Mouse (Mus musculus): ENCODE measurements around the gene Nfib. TPM values are rescaled to one million over a fixed set of nuclear protein-coding genes. Genes with fewer than 3 reads are reported as not detected.

Nfib gene
- polyA plus RNA-seq, 1 experiment = 44.3 TPM

- H3K4me3 ChIP-seq (replicated peaks; ENCODE audit: insufficient read depth, low read depth, low read length) = no peak overlapping the region
- TF ChIP-seq POLR2A (IDR thresholded peaks at IDR 0.05; ENCODE audit: borderline replicate concordance, insufficient read depth, low read length) = no peak
- no peak for TF ChIP-seq CTCF (IDR thresholded peaks at IDR 0.05; ENCODE audit: borderline replicate concordance, insufficient read depth, low read depth, low read length)
- DNase-seq = peak in 1 of 2 experiments; percentile 34
- WGBS = 23% methylated on average over 4 of the region's 4 CpGs
- H3K27ac ChIP-seq (ENCODE audit: insufficient read depth, low read length) = no peak overlapping the region
- no peaks in the 10 kb centered on the region for H3K27me3 ChIP-seq (ENCODE audit: control insufficient read depth, insufficient read depth, low read length)
- H3K4me1 ChIP-seq (ENCODE audit: control insufficient read depth, insufficient read depth, low read length) = peaks cover 21% of the 10 kb centered on the region
These were observed 287.3 kb downstream of the Nfib start for GRCm38 (mm10) chr4:82418241-82418640.

DNA sequence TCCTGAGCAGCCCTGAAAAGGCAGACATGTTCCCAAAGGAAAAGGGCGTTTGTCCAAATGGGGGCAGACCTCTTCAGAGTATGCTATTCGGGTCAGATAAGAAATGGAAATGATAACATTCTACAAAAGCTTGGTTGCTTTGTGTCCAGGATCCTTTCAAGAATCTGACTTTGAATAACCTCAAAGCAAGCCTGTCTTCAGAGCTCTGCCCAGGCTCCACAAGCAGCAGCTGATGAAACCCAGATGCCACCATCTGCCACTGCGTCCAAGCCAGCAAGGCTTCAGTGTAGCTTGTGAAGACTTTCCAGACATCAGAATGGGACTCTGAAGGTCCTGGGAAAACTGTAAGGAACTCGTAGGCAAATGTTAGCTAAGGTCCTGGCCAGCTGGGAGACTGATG lies 289.7 kb downstream of the Nfib start:
- TF ChIP-seq CTCF (IDR thresholded peaks at IDR 0.05; ENCODE audit: borderline replicate concordance, insufficient read depth, low read depth, low read length) (no peak), POLR2A (IDR thresholded peaks at IDR 0.05; ENCODE audit: borderline replicate concordance, insufficient read depth, low read length) (no peak)
- Histone ChIP-seq H3K27me3 (ENCODE audit: control insufficient read depth, insufficient read depth, low read length) (no peaks in the 10 kb centered on the region), H3K27ac (ENCODE audit: insufficient read depth, low read length) (no peak overlapping the region), H3K4me3 (replicated peaks; ENCODE audit: insufficient read depth, low read depth, low read length) (no peak overlapping the region), H3K4me1 (ENCODE audit: control insufficient read depth, insufficient read depth, low read length) (peaks cover 29% of the 10 kb centered on the region)
- WGBS = 18% methylated on average over 4 of the region's 4 CpGs
- DNase-seq = peak; percentile 61 to 72

- WGBS = 47% methylated on average over 7 of the region's 7 CpGs
- Histone ChIP-seq H3K27ac (ENCODE audit: insufficient read depth, low read length) (no peak overlapping the region), H3K4me1 (ENCODE audit: control insufficient read depth, insufficient read depth, low read length) (peaks cover 28% of the 10 kb centered on the region), H3K4me3 (replicated peaks; ENCODE audit: insufficient read depth, low read depth, low read length) (no peak overlapping the region), H3K27me3 (ENCODE audit: control insufficient read depth, insufficient read depth, low read length) (no peaks in the 10 kb centered on the region)
- TF ChIP-seq POLR2A (IDR thresholded peaks at IDR 0.05; ENCODE audit: borderline replicate concordance, insufficient read depth, low read length) (no peak), CTCF (IDR thresholded peaks at IDR 0.05; ENCODE audit: borderline replicate concordance, insufficient read depth, low read depth, low read length) (no peak)
- DNase-seq = no peak
These were observed 292.9 kb downstream of the Nfib start for GRCm38 (mm10) chr4:82412651-82413050.

- no peak overlapping the region for H3K4me3 ChIP-seq (replicated peaks; ENCODE audit: insufficient read depth, low read depth, low read length)
- WGBS = 50% methylated on average over 5 of the region's 5 CpGs
- peaks cover 31% of the 10 kb centered on the region for H3K4me1 ChIP-seq (ENCODE audit: control insufficient read depth, insufficient read depth, low read length)
These were observed 293.6 kb downstream of the Nfib start for GRCm38 (mm10) chr4:82411965-82412364.

DNA sequence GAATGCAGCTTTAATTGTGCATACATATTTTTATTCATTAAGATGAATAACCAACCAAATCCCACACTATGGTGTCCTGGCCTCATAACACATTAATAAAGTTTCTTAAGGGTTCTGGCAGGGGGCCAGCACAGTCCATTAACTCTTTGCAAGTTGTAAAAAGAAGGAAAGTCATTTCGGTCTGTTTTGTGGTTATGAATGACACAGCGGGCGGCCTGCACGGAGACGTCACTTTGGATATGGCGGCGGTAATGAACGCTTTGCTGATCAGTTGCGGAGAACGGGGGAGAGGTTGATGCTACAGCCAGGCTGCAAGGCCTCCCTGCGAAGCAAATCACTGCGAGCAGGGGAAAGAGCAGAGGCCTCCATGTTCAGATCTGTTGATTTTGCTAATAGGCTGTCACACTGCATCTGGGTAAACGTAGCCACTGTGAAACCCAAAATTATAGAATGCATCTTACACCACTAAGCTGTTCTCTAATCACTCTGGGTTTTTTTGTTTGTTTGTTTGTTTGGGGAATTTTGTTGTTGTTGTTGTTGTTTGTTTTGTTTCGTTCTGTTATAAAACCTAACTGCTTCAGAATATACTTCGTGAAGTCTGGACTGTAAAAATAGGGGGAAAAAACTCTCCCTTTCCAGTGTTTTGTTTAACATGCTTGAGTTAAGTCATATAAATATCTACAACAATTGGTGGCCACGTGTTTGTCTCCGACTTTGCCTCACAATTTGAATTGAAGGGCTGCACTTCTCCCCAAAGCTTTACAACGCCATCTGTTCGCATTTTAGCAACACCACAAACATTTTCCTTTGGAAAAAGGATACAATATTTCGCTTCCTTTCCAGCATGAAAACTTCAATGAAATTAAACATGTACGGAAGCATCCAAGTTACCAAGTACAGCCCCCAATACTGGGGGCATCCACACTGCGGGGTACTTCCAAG lies 296.8 kb downstream of the Nfib start:
- Histone ChIP-seq H3K4me3 (replicated peaks; ENCODE audit: insufficient read depth, low read depth, low read length) (no peak overlapping the region), H3K4me1 (ENCODE audit: control insufficient read depth, insufficient read depth, low read length) (peaks cover 40% of the 10 kb centered on the region), H3K27ac (ENCODE audit: insufficient read depth, low read length) (no peak overlapping the region), H3K27me3 (ENCODE audit: control insufficient read depth, insufficient read depth, low read length) (no peaks in the 10 kb centered on the region)
- TF ChIP-seq CTCF (IDR thresholded peaks at IDR 0.05; ENCODE audit: borderline replicate concordance, insufficient read depth, low read depth, low read length) (no peak), POLR2A (IDR thresholded peaks at IDR 0.05; ENCODE audit: borderline replicate concordance, insufficient read depth, low read length) (no peak)
- WGBS = 32% methylated on average over 22 of the region's 22 CpGs
- peak in 1 of 2 experiments; percentile 46 for DNase-seq

More at GRCm38 (mm10) chr4:82411965-82412364, 293.6 kb downstream of the Nfib start:
- Histone ChIP-seq H3K27me3 (ENCODE audit: control insufficient read depth, insufficient read depth, low read length) (no peaks in the 10 kb centered on the region), H3K27ac (ENCODE audit: insufficient read depth, low read length) (no peak overlapping the region)
- no peak for DNase-seq
- TF ChIP-seq POLR2A (IDR thresholded peaks at IDR 0.05; ENCODE audit: borderline replicate concordance, insufficient read depth, low read length) (no peak), CTCF (IDR thresholded peaks at IDR 0.05; ENCODE audit: borderline replicate concordance, insufficient read depth, low read depth, low read length) (no peak)

DNA sequence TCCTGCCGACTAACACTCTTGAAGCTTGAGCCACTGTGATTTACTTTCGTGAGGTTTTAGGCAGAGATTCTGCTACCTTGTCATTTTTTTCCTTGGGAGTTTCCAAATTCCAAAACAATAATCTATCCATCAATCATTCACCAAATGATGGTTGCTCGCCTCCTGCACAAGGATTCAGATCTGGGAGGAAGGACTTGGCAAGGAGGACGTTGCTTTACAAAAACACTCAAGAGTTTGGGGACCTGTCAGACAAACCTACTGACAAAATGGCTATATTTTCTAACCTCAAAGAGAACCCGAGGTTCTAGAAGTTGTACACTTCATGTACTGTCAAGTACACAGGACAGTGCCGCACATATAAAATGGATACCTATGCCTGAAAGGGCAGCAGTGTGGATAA lies 299.0 kb downstream of the Nfib start:
- peaks cover 41% of the 10 kb centered on the region for H3K4me1 ChIP-seq (ENCODE audit: control insufficient read depth, insufficient read depth, low read length)
- H3K27ac ChIP-seq (ENCODE audit: insufficient read depth, low read length) = no peak overlapping the region
- no peak overlapping the region for H3K4me3 ChIP-seq (replicated peaks; ENCODE audit: insufficient read depth, low read depth, low read length)
- no peak for DNase-seq
- 75% methylated on average over 6 of the region's 6 CpGs for WGBS
- TF ChIP-seq CTCF (IDR thresholded peaks at IDR 0.05; ENCODE audit: borderline replicate concordance, insufficient read depth, low read depth, low read length) = no peak
- no peak for TF ChIP-seq POLR2A (IDR thresholded peaks at IDR 0.05; ENCODE audit: borderline replicate concordance, insufficient read depth, low read length)
- H3K27me3 ChIP-seq (ENCODE audit: control insufficient read depth, insufficient read depth, low read length) = no peaks in the 10 kb centered on the region

- DNase-seq = no peak
- no peak overlapping the region for H3K27ac ChIP-seq (ENCODE audit: insufficient read depth, low read length)
- no peak for TF ChIP-seq CTCF (IDR thresholded peaks at IDR 0.05; ENCODE audit: borderline replicate concordance, insufficient read depth, low read depth, low read length)
- no peak for TF ChIP-seq POLR2A (IDR thresholded peaks at IDR 0.05; ENCODE audit: borderline replicate concordance, insufficient read depth, low read length)
- H3K27me3 ChIP-seq (ENCODE audit: control insufficient read depth, insufficient read depth, low read length) = no peaks in the 10 kb centered on the region
- H3K4me1 ChIP-seq (ENCODE audit: control insufficient read depth, insufficient read depth, low read length) = peaks cover 42% of the 10 kb centered on the region
- H3K4me3 ChIP-seq (replicated peaks; ENCODE audit: insufficient read depth, low read depth, low read length) = no peak overlapping the region
- WGBS = 30% methylated on average over 5 of the region's 5 CpGs
These were observed 299.8 kb downstream of the Nfib start for GRCm38 (mm10) chr4:82405791-82406190.
